Mouse (Mus musculus) kidney, adult 8-10 months (tissue): ENCODE measurements around the gene Fsd2.
A peak's percentile ranks its signal among the peaks of the same experiment; 100 is the strongest.

Experiments used
- DNase-seq, 2 experiments: peaks; one replicate each; pipeline ENCODE4 v3.0.0; 2022

Fsd2 gene

DNA sequence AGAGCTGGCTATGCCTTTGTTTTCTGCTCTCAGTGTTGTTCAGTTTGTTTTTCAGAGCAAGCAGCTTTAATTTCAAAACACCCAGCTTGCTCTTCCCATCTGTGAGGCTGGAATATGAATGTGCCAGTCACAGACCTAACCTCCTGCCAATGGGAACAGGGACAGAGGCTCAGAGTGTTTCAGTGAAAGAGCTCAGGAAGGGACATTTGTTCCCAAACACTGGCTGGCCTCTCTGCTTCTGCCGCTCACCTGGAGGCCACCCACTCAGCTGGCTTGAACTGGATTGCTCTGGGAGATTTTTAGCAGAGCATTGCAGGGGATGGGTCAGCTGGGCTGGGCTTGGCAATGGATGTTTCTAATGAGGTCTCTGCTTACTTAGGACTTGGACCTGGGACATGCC is 25.7 kb downstream of the Fsd2 start:
- DNase-seq, result no peak

DNA sequence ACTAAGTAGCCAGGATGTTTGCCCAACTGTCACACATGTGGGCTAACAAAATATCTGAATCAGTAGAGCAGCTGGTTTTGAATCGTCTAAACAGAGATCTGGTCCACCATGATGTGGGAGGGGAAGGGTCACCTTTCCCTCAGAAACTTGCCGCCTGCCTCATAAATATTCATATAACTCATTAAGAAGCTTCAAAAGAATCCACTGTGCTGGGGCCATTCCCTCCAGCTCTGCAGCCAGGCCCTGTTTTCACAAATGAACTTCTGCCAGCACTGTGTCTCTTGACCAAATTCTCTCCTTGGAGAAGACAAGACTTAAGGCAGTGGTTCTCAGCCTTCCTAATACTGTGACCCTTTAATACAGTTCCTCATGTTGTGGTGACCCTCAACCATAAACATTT is 27.2 kb downstream of the Fsd2 start:
- no peak for DNase-seq

DNA sequence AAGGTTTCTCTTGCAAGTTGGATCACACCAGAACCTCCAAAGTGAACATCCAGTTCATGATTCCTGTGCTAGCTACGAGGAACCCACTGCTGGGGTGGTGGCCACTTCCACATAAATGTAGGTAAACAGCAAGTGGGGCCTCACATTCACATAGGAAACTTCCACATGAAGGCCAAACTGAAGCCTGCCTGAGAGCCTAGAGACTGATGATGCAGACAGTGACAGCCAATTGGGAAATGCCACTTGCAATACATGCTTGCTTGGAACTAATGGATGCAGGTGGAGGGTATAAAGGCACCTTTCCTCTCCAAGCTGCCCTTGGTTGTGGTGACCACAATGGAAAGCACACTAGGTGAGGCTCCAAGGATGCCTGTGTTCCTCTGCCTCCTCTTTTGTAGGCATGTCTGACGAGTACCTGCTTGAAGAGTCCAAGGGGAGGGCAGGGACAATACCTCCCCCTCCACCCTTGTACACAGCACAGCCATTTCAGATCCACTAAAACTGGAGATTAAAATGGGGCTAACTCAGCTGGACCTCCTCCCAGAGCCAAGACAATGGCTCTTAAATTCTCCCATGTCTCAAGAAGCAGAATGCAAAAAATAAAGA is 28.6 kb downstream of the Fsd2 start:
- no peak for DNase-seq

DNA sequence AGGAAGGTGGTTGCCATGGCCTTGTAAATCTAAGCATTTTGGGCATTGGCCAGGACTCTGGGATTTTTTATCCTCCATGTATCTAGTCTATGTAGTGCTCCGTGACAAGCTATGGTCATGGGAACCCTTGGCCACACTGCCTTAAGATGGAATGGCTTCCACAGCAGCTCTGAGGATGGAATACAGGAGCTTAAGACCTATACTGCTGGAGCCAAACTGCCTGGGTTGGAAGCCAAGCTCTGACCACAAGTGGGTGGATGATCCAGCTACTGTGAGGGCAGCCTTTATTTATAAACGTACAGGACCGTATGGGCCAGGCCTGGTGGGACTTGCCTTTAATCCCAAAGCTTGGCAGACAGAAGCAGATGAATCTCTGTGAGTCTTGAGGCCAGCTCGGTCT is 30.3 kb downstream of the Fsd2 start:
- DNase-seq, result no peak

DNA sequence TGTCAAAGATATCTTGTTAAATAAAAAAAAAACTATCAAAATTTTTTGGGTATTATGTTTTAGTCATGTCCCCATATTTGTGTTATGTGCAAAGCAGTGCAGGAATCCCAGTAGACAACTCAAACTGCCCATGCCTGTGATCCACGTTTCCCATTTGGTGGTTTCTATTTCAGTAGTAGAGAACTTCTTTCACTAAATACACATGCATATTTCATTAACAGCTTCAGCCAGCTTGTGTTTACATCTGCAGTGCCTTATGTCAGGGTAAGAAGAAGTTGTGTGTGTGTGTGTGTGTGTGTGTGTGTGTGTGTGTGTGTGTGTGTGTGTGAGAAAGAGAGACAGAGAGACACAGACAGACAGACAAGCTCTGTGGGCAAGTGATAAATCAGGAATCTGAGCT is 35.3 kb downstream of the Fsd2 start:
- DNase-seq, result no peak

DNA sequence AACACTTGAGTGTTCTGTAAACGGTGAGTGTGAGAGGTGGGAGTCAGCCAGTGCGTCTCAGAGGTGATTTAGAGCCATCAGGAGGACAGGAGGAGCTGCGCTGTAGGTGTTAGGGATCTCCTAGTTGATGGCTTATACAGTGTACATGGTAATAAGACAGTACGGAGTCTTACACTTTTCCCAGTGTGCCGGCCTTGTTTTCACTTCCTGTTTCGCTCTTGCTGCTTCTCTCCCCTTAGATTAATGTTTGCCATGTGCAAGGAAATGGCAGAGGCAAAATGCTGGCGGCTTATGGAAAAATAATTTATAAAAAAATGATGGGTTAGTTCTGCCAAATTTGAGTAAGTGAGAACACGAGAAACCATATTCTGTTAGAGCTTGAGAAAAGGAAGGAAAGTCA is 37.8 kb downstream of the Fsd2 start:
- no peak for DNase-seq

DNA sequence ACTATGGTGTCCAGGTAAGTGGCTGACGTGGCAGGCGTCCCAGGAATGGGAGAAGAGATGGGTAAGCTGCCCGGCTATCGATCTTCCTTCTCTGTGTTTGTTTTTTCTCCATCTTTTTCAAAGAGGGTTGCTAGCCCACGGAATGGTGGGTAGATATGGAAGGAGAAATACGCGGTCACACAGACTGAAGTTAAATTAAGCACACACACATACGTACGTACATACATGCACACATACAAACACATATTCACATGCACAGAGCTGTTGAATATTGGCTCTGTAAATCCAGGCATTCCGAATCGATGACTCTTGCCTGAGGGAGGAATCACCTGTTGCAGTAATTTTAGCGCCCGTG is 43.1 kb downstream of the Fsd2 start:
- no peak for DNase-seq

DNA sequence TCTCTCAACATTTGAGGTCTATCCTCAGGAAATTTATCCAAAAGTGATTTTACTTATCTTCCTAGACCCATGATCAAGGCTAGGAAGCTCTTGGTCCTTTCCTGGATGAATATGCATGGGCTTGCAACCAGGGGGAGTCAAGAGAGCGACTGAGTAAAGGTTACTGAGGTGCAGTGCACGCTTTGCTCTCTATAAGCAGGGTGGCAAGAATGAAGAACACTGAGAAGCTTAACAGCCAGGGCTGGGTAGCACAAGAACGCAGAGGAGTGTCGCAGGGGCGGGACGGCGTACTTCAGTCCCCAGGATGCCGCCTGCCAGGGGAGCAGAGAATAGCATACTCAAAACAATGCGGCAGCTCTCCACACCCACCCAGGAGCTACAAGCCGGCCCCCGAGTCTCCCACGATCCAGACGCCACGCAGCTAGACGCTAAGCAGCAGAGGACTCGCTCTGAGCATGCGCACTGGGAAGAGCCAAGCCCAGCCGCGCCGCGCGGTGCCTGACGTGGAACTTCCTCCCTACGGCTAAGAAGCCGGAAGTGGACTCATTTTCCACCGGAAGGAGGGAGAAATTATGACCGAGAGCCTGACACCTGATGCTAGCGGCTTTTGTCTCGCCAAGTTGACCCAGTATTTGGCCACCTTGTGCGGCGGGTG is 43.6 kb downstream of the Fsd2 start:
- DNase-seq, result peak; percentile 87

DNA sequence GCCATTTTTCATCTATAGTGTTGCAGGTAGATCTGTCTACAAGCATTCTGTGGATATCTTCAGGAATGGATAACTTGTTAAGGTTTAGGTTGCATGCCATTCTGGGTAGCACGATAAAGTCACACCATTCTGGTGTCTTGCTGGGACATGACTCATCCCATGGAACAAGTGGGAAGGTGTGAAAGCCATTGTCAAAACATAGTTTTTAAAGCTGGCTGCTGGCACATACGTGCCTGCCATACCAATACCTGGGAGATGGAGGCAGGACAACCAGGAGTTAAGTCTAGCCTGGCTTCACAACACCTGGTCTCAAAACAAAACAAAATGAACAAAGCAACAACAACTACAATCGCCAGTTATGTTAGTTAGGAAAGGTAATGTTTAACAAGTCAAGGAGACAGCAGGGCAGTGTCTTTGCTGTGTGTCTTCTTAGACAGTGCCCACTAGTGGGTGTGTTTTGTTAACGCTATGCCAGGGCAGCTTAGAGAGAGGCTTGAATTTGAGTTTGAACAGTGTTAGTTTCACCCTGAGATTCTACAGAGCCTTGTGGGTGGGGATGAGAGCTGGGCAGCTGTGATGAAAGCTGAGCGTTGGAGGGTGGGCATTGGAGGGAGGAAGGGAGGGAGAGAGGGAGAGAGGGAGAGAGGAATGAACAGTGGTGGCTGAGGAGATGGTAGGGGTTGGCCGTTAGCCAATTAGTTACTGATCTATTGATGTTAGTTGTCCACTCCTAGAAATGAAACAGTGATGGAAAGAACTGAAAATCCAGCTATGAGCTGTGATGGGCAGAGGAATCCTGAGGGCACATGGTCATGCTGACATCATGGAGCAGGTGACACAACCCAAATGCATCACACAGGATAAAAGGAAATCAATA is 50.4 kb downstream of the Fsd2 start:
- peak; percentile 36 to 39 for DNase-seq

DNA sequence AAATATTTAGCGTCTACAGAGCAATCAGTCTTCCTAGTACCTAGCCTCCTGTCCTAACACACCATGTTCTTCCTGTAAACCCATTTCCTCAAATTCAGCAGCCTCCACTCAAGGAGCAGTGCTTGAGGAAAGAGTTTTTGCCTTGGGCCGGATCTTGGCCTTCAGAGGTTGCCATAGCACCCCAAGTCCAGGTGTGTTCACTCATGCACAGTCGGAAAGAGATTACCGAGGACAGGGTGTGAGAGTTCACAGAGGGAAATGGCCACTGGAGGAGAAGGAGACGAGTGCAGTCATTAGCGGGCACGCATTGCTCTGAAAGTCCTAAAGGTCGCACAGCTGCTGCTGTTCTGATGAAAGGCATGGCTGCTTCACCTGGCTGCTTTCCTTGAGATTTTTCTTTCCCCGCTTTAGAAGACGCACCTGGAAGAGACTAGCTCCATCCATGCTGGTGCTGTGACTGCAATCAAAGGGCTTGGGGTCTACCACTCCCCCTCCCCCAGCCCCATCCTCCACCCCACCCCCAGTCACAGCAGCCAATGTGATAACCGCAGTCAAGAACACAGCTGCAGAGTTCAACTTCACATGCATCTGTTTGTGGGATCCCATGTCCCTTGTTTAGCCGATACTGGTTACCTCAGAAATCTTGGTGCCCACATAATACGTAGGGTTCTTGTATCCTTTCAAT is 51.7 kb downstream of the Fsd2 start:
- DNase-seq, result peak in 1 of 2 experiments; percentile 29

DNA sequence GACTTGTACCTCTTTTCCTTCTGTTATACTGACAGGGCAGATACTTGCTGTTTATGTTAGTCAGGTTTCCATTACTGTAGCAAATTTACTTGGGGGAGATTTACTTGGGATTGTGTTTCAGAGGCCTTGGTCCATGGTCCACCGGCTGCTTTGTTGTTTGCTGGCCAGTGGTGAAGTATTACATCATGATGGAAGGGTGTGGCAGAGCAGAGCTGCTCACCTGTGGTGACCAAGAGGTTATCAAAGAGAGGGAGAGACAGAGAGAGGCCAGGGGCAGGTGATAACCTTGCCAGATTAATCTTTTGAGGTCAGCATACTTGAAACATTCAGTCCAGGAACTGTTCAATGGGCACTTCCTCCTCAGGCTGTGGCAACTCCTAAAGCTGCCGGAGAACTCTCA is 65.7 kb downstream of the Fsd2 start:
- DNase-seq, result no peak

DNA sequence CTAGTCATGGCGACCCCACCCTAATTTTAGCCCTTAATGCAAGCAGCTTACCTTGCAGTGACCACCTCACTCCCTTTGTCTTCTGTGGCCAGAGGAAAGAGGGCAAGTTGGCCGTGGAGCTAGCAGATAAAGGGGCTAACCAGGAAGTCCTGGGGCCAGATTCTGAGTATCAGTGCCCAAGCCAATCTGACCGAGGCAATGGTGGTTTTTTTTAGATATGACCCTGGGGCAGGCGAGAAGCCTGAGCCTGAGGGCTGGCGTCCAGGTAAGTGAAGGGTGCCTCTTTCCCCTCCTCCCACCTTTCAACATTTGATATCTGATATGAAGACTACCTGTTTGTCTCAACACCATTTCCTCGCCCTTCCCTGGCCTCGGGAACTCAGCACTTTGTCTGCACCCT is 68.6 kb downstream of the Fsd2 start, which contains the start of gene BC048679:
BC048679 (minus strand) TSS at position 101 of the 400 bp plus-strand sequence.
- no peak for DNase-seq

DNA sequence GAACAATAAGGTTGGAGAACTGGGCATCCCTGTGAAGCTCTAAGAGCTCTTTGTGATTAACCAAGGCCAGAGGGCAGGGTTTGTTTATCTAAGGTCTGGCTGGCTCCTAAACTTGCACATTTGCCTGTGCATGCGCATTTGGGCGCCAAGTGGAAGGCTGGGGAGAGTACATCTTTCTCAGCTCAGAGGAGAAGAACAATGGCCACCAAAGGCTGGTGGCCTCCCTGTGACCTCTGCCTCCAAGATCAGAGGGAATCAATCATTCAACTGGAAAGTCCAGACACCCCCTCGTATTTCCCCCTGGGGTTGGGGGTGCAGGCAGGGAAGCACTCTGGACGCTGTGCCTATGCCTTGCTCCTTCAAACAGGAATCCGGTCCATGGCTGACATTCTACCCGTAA is 69.6 kb downstream of the Fsd2 start:
- no peak for DNase-seq

DNA sequence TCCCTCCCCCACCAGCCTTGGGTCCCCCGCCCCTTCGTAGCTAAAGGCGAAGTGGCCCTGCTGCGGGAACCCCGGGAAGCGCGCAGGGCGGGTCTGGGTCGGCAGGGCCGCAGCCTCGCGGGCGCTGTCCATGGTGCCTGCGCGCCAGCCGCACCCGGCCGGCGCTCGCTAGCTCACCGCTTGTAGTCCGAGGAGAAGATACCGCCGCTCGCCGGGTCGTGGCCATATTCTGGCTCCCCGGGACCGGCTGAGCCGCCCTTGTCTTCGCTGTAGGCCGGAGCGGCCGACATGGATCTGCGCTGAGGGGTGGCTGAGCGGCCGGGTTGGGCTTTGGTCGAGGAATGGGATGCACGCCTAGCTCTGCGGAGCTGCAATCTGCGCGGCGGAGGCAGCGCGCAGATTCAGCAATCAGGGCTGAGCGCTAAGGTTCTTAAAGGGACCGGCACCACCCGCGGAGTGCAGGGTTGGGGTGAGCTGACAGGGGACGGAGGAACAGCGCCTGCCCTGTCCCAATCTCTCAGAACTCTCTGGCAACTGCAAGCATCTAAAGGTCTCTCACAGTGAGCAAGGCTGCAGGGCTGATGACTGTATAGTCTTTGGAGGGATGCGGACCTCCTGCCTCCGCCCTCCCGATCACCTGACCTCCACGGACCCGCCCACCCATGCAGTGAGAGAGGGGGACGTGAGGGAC is 73.3 kb downstream of the Fsd2 start, which contains the start of gene Ap3b2:
Ap3b2 (minus strand) TSS at position 595 of the 691 bp plus-strand sequence.
- DNase-seq, result peak; percentile 13 to 52

DNA sequence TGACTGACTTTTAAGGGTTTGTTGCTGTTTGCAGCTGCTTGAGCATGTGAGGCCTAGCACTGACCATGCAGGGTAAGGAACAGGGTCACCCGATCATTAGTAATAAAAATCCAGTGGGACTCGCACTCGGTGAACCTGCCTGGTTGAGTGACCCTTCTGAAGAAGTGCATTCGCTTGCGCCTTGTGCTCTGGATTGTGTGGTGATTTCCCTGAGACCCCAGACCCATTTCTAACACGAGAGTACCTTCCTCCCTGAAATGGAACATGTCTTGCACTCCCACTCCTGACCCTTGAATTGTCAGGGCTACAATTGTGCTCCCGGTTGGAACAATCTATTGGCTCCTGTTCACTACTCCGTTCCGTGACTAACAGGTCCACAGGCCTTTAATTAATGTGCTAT is 74.1 kb downstream of the Fsd2 start:
- DNase-seq, result no peak

DNA sequence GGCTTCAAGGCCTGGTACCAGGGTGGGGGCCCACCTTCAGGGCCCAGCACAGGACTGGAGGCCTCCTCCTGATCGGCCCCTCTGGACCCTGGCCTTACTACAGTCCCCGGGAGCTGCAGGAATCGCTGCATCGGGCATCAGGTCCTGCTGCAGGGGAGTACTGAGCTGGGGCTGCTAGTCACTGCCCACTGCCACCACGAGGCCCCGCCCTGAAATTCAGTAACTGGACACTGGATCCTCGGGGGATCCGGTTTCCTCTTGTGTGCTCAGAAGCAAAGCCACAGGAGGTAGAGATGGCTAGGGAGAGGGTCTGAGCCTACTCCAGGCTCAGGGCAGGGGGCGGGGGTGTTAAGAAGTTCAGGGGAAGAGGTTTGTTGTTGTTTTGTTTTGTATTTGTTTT is 77.1 kb downstream of the Fsd2 start:
- no peak for DNase-seq
